Mouse (Mus musculus): ENCODE measurements around the gene Plekhs1. TPM values are rescaled to one million over a fixed set of nuclear protein-coding genes. Genes with fewer than 3 reads are reported as not detected.
"Not testable (repeated sequence)": the region's sequence is repeated elsewhere in the genome, so short reads cannot be mapped to it uniquely, and the experiment has no call there.

Gene Plekhs1
- polyA plus RNA-seq, 1 experiment from 2014 or later = not detected

DNA sequence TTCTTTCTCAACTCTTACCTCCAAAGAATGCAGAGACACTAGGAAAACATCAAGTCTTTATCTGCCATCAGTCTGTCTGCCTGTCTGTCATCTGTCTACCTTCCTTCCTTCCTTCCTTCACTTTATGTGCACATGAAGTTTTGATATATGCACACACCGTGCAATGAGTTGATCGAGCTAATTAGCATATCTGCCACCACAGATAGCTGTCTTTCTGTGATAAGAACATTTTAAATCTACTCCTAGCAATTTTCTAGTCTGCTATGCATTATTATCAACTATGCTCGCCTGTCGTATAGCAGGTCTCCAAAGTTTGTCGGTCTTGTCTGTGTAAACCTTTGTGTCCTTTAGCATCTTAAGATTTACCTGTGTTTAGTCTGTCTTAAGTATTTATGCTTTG is 42.1 kb downstream of the Plekhs1 start:
- WGBS = no CpG with 5 or more reads among the region's 5 CpGs
- H3K4me2 ChIP-seq (ENCODE audit: low read depth, severe bottlenecking); H3K9ac ChIP-seq (ENCODE audit: low read length); H3K9me3 ChIP-seq (ENCODE audit: control insufficient read depth, low read length); DNase-seq (ENCODE audit: low spot score); H3K27me3 ChIP-seq (ENCODE audit: control insufficient read depth, insufficient read depth, low read length); H3K27ac ChIP-seq (replicated peaks; ENCODE audit: low read depth, low read length); H3K4me3 ChIP-seq (ENCODE audit: low read depth, low read length); H3K4me1 ChIP-seq (ENCODE audit: control insufficient read depth, insufficient read depth, low read length); ATAC-seq (ENCODE audit: insufficient number of reproducible peaks, low FRiP score, low TSS enrichment, low read depth); H3K36me3 ChIP-seq (ENCODE audit: control insufficient read depth, insufficient read depth, low read length): not testable (repeated sequence)

- H3K4me3 ChIP-seq (ENCODE audit: low read depth, low read length); H3K4me2 ChIP-seq (ENCODE audit: low read depth, severe bottlenecking); ATAC-seq (ENCODE audit: insufficient number of reproducible peaks, low FRiP score, low TSS enrichment, low read depth); H3K4me1 ChIP-seq (ENCODE audit: control insufficient read depth, insufficient read depth, low read length); H3K27ac ChIP-seq (replicated peaks; ENCODE audit: low read depth, low read length); H3K9me3 ChIP-seq (ENCODE audit: control insufficient read depth, low read length); H3K9ac ChIP-seq (ENCODE audit: low read length); DNase-seq (ENCODE audit: low spot score); H3K27me3 ChIP-seq (ENCODE audit: control insufficient read depth, insufficient read depth, low read length); H3K36me3 ChIP-seq (ENCODE audit: control insufficient read depth, insufficient read depth, low read length): not testable (repeated sequence)
- WGBS = no CpG with 5 or more reads among the region's 4 CpGs
Observed at GRCm38 (mm10) chr19:56511207-56511606, 49.8 kb downstream of the Plekhs1 start.

DNA sequence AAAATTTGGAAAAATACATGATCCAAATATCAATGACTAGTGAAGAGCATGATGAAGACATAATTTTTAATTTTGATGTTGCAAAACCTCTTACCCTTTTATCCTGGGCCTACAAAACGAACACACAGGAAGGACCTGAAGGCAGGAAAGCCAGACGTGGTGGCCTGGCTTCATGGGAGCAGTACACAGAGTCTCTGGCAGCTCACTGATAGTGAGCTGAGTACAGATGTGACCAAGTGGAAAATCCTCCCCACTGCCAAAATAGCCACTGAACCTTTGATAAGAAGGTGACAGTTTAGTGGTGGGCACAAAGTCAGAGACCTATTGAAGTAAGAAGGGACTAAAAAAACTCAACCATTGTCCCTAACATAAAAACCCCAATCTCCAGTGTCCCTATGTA is 52.1 kb downstream of the Plekhs1 start:
- not testable (repeated sequence) for DNase-seq (ENCODE audit: low spot score); H3K4me1 ChIP-seq (ENCODE audit: control insufficient read depth, insufficient read depth, low read length); H3K27me3 ChIP-seq (ENCODE audit: control insufficient read depth, insufficient read depth, low read length); H3K27ac ChIP-seq (replicated peaks; ENCODE audit: low read depth, low read length); ATAC-seq (ENCODE audit: insufficient number of reproducible peaks, low FRiP score, low TSS enrichment, low read depth); H3K4me2 ChIP-seq (ENCODE audit: low read depth, severe bottlenecking); H3K9ac ChIP-seq (ENCODE audit: low read length); H3K36me3 ChIP-seq (ENCODE audit: control insufficient read depth, insufficient read depth, low read length); H3K4me3 ChIP-seq (ENCODE audit: low read depth, low read length); H3K9me3 ChIP-seq (ENCODE audit: control insufficient read depth, low read length)
- no CpG with 5 or more reads among the region's 2 CpGs for WGBS

- WGBS = no CpG with 5 or more reads among the region's 7 CpGs
Observed at GRCm38 (mm10) chr19:56519408-56519807, 58.0 kb downstream of the Plekhs1 start.

GRCm38 (mm10) chr19:56530529-56530928 is 69.1 kb downstream of the Plekhs1 start:
- H3K9ac ChIP-seq (ENCODE audit: low read length); H3K27me3 ChIP-seq (ENCODE audit: control insufficient read depth, insufficient read depth, low read length); H3K27ac ChIP-seq (replicated peaks; ENCODE audit: low read depth, low read length); H3K4me2 ChIP-seq (ENCODE audit: low read depth, severe bottlenecking); DNase-seq (ENCODE audit: low spot score); H3K4me3 ChIP-seq (ENCODE audit: low read depth, low read length); H3K4me1 ChIP-seq (ENCODE audit: control insufficient read depth, insufficient read depth, low read length); H3K9me3 ChIP-seq (ENCODE audit: control insufficient read depth, low read length); ATAC-seq (ENCODE audit: insufficient number of reproducible peaks, low FRiP score, low TSS enrichment, low read depth); H3K36me3 ChIP-seq (ENCODE audit: control insufficient read depth, insufficient read depth, low read length): not testable (repeated sequence)
- WGBS = no CpG with 5 or more reads among the region's 11 CpGs

More at GRCm38 (mm10) chr19:56519408-56519807, 58.0 kb downstream of the Plekhs1 start:
- ATAC-seq (ENCODE audit: insufficient number of reproducible peaks, low FRiP score, low TSS enrichment, low read depth); H3K9ac ChIP-seq (ENCODE audit: low read length); H3K36me3 ChIP-seq (ENCODE audit: control insufficient read depth, insufficient read depth, low read length); H3K4me3 ChIP-seq (ENCODE audit: low read depth, low read length); H3K9me3 ChIP-seq (ENCODE audit: control insufficient read depth, low read length); H3K27ac ChIP-seq (replicated peaks; ENCODE audit: low read depth, low read length); H3K4me1 ChIP-seq (ENCODE audit: control insufficient read depth, insufficient read depth, low read length); H3K4me2 ChIP-seq (ENCODE audit: low read depth, severe bottlenecking); DNase-seq (ENCODE audit: low spot score); H3K27me3 ChIP-seq (ENCODE audit: control insufficient read depth, insufficient read depth, low read length): not testable (repeated sequence)

DNA sequence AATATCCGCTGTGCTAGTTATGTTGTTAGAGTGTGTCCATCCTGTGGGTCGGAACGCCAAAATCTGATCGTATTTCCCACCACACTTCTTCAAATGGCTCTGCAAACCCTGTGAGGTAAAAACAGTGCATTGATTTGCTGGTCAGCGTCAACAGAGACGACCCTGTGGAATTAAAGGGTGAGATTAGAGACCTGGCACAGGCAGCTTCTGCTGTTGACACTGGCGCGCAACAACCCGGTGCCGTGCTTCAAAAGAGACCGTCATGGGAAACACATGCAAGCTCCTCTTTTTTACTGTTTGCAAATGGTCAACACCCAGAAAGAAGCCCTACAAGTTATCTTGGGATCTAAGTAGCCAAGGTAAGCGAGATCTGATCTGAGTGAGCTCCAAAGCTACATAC is 69.8 kb downstream of the Plekhs1 start:
- H3K9ac ChIP-seq (ENCODE audit: low read length) = no peak overlapping the region
- no peak overlapping the region for H3K4me3 ChIP-seq (ENCODE audit: low read depth, low read length)
- no peaks in the 10 kb centered on the region for H3K9me3 ChIP-seq (ENCODE audit: control insufficient read depth, low read length)
- ATAC-seq (ENCODE audit: insufficient number of reproducible peaks, low FRiP score, low TSS enrichment, low read depth) (no peak), DNase-seq (ENCODE audit: low spot score) (no peak)
- no peaks in the 10 kb centered on the region for H3K27me3 ChIP-seq (ENCODE audit: control insufficient read depth, insufficient read depth, low read length)
- H3K36me3 ChIP-seq (ENCODE audit: control insufficient read depth, insufficient read depth, low read length) = no peaks in the 10 kb centered on the region; the same call in 1 of the 2 replicates
- WGBS = 89% methylated on average over 12 of the region's 12 CpGs
- H3K4me1 ChIP-seq (ENCODE audit: control insufficient read depth, insufficient read depth, low read length) = no peaks in the 10 kb centered on the region
- H3K4me2 ChIP-seq (ENCODE audit: low read depth, severe bottlenecking) = no peak overlapping the region
- no peak overlapping the region for H3K27ac ChIP-seq (replicated peaks; ENCODE audit: low read depth, low read length)

DNA sequence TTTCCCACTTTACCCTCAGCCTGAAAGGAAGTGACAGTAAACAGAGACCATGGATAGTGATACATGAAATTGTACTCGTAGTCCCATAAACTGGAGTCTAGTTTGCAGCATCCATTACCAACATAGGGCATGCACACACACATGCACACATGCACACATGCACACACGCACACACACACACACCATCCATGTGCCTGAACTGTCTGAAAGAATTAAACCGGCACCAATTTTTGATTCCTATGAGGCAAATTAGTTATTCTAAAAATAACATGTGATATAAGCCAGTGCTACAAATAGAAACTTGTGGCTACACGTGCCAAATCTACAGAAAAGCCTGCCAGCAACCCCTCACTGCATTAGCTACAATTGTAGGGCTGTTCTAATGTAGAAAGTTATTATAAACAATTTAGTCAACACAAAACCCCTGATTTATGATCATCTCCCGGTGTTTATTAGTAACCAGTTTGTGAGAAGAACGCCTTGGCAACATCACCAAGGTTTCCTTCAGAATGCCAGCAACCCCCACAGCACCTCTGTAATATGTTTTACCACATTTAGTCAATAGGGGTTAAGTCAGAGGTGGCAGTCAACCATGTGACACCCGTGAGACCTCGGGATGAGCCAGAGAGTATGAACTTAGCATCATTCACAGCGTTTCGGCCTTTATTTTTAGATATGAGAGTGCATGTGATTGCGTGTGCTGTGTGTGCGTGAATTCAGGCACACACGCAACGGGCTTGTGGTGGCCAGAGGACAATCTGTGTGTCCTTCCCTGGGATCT is 72.0 kb downstream of the Plekhs1 start:
- ATAC-seq (ENCODE audit: insufficient number of reproducible peaks, low FRiP score, low TSS enrichment, low read depth) (no peak), DNase-seq (ENCODE audit: low spot score) (no peak)
- peaks cover 3% of the 10 kb centered on the region; the same call in 1 of the 2 replicates for H3K36me3 ChIP-seq (ENCODE audit: control insufficient read depth, insufficient read depth, low read length)
- H3K4me2 ChIP-seq (ENCODE audit: low read depth, severe bottlenecking) = no peak overlapping the region
- no peaks in the 10 kb centered on the region for H3K4me1 ChIP-seq (ENCODE audit: control insufficient read depth, insufficient read depth, low read length)
- no peak overlapping the region for H3K4me3 ChIP-seq (ENCODE audit: low read depth, low read length)
- no peaks in the 10 kb centered on the region for H3K9me3 ChIP-seq (ENCODE audit: control insufficient read depth, low read length)
- H3K27me3 ChIP-seq (ENCODE audit: control insufficient read depth, insufficient read depth, low read length) = no peaks in the 10 kb centered on the region
- H3K9ac ChIP-seq (ENCODE audit: low read length) = no peak overlapping the region
- WGBS = 94% methylated on average over 14 of the region's 14 CpGs
- no peak overlapping the region for H3K27ac ChIP-seq (replicated peaks; ENCODE audit: low read depth, low read length)

- Histone ChIP-seq H3K4me3 (ENCODE audit: low read depth, low read length) (no peak overlapping the region), H3K9me3 (ENCODE audit: control insufficient read depth, low read length) (no peaks in the 10 kb centered on the region), H3K4me2 (ENCODE audit: low read depth, severe bottlenecking) (no peak overlapping the region), H3K36me3 (ENCODE audit: control insufficient read depth, insufficient read depth, low read length) (peaks cover 5% of the 10 kb centered on the region), H3K9ac (ENCODE audit: low read length) (no peak overlapping the region), H3K27ac (replicated peaks; ENCODE audit: low read depth, low read length) (no peak overlapping the region), H3K4me1 (ENCODE audit: control insufficient read depth, insufficient read depth, low read length) (no peaks in the 10 kb centered on the region), H3K27me3 (ENCODE audit: control insufficient read depth, insufficient read depth, low read length) (no peaks in the 10 kb centered on the region)
- 92% methylated on average over 3 of the region's 3 CpGs for WGBS
- no peak for DNase-seq (ENCODE audit: low spot score)
- no peak for ATAC-seq (ENCODE audit: insufficient number of reproducible peaks, low FRiP score, low TSS enrichment, low read depth)
Observed at GRCm38 (mm10) chr19:56534337-56534736, 72.9 kb downstream of the Plekhs1 start.

DNA sequence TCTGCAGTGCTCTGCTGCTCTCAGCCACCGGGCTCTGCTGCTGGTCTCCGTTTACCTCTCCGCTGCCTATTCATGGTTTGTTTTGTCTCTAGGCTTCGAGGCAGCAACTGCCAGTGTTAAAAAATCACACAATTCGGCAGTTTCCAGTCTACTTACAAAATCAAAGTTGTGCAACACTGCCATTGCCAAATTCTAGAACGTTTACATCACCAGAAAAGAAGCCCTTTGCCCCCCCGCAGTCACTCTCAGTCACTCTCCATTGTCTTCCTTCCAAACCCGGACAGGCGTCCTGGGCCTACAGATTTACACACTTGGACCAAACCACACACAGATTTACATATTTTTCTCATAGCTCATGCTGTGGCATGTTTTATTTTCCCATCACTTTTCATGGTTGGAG is 73.6 kb downstream of the Plekhs1 start:
- DNase-seq (ENCODE audit: low spot score) = no peak
- Histone ChIP-seq H3K4me3 (ENCODE audit: low read depth, low read length) (no peak overlapping the region), H3K36me3 (ENCODE audit: control insufficient read depth, insufficient read depth, low read length) (peaks cover 5% of the 10 kb centered on the region), H3K4me2 (ENCODE audit: low read depth, severe bottlenecking) (no peak overlapping the region), H3K9ac (ENCODE audit: low read length) (no peak overlapping the region), H3K27me3 (ENCODE audit: control insufficient read depth, insufficient read depth, low read length) (no peaks in the 10 kb centered on the region), H3K9me3 (ENCODE audit: control insufficient read depth, low read length) (no peaks in the 10 kb centered on the region), H3K4me1 (ENCODE audit: control insufficient read depth, insufficient read depth, low read length) (no peaks in the 10 kb centered on the region), H3K27ac (replicated peaks; ENCODE audit: low read depth, low read length) (no peak overlapping the region)
- ATAC-seq (ENCODE audit: insufficient number of reproducible peaks, low FRiP score, low TSS enrichment, low read depth) = no peak
- 86% methylated on average over 9 of the region's 9 CpGs for WGBS
